Mouse (Mus musculus) midbrain, embryonic 14.5 days (tissue): ENCODE measurements around the gene Prph2. TPM values are rescaled to one million over a fixed set of nuclear protein-coding genes. Genes with fewer than 3 reads are reported as not detected.

ENCODE experiments used
- ATAC-seq: fragments of 200-750 bp; cut with Nextera tagmentation; 2 replicates; pipeline ENCODE4 v1.8.0; 2017; ENCODE audit warnings: moderate number of reproducible peaks, moderate library complexity; ENCODE audit not compliant: low FRiP score, low TSS enrichment
- DNase-seq: peaks from one replicate; pipeline ENCODE4 v3.0.0-alpha.2; 2015
- H3K27ac ChIP-seq: fragments of 300-500 bp; sonication (generic); replicated peaks from 2 replicates; pipeline ENCODE4 v1.5.1; 2014; ENCODE audit warnings: mild to moderate bottlenecking, low read depth, low read length, moderate library complexity
- H3K27me3 ChIP-seq: fragments of 300-500 bp; sonication (generic); 2 replicates; pipeline ENCODE4 v1.6.1; 2014; ENCODE audit warnings: low read length, control low read depth, mixed read lengths; ENCODE audit not compliant: control insufficient read depth, insufficient read depth
- H3K36me3 ChIP-seq: fragments of 300-500 bp; sonication (generic); 2 replicates; pipeline ENCODE4 v1.6.1; 2014; ENCODE audit warnings: low read length, control low read depth; ENCODE audit not compliant: control insufficient read depth, insufficient read depth
- H3K4me1 ChIP-seq: fragments of 300-500 bp; sonication (generic); 2 replicates; pipeline ENCODE4 v1.6.1; 2014; ENCODE audit warnings: mild to moderate bottlenecking, antibody characterized with exemption, low read length, control low read depth; ENCODE audit not compliant: control insufficient read depth, insufficient read depth
- H3K4me2 ChIP-seq: fragments of 300-500 bp; sonication (generic); 2 replicates; pipeline ENCODE4 v1.6.1; 2014; ENCODE audit warnings: mild to moderate bottlenecking, low read length, moderate library complexity
- H3K4me3 ChIP-seq: fragments of 300-500 bp; sonication (generic); replicated peaks from 2 replicates; pipeline ENCODE4 v1.5.1; 2014; ENCODE audit warnings: low read depth, low read length
- H3K9ac ChIP-seq: fragments of 300-500 bp; sonication (generic); replicated peaks from 2 replicates; pipeline ENCODE4 v1.6.1; 2014; ENCODE audit warnings: mild to moderate bottlenecking, low read length, moderate library complexity
- H3K9me3 ChIP-seq: fragments of 300-500 bp; sonication (generic); 2 replicates; pipeline ENCODE4 v1.6.1; 2016; ENCODE audit warnings: low read length, control low read depth, mixed read lengths; ENCODE audit not compliant: control insufficient read depth
- WGBS: fragments of 180-500 bp; shearing (Covaris S2); extraction: QIAGEN DNeasy Blood & Tissue Kit; methylation state at CpG from one replicate; pipeline ENCODE4 v1.1.7; 2014; 5-methylcytosine and 5-hydroxymethylcytosine counted together
- polyA plus RNA-seq: library from polyadenylated mRNA; unstranded; fragments of >200 nt; fragmentation: Nextera tagmentation; extraction: Ambion mirVana; gene quantifications from 2 replicates; pipeline ENCODE4 v1.2.1, GENCODE M21; 2014

The Prph2 gene
- polyA plus RNA-seq, 1 experiment from 2014 or later = not detected

GRCm38 (mm10) chr17:46962153-46962552 is 51.9 kb downstream of the Prph2 start:
- 85% methylated on average over 3 of the region's 3 CpGs for WGBS

DNA sequence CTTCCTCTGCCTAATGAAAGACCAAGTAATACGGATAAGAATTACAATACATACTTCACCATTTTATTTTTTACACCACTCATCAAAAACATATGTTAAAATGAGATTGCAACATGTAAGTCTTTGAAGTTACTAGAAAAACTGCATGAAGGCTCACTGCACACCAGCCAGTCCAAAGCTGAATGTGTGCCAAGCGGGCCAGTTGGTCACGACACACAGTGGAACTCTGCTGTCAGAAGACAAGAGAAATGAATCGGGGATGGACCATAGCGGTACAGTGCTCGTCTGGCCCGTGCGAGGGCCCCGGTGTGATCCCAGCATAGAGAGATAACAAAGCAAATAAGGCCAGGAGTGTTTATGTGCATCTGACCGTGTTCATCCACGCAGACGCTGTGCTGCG is 52.9 kb downstream of the Prph2 start:
- H3K9ac ChIP-seq = no peak overlapping the region
- no peak overlapping the region for H3K27ac ChIP-seq
- H3K4me2 ChIP-seq = no peak overlapping the region
- peaks cover 98% of the 10 kb centered on the region for H3K36me3 ChIP-seq
- no peak overlapping the region for H3K4me3 ChIP-seq
- H3K9me3 ChIP-seq = no peaks in the 10 kb centered on the region
- DNase-seq = no peak
- no peaks in the 10 kb centered on the region for H3K4me1 ChIP-seq
- no peaks in the 10 kb centered on the region for H3K27me3 ChIP-seq
- ATAC-seq = no peak
- WGBS = 93% methylated on average over 13 of the region's 13 CpGs

More at GRCm38 (mm10) chr17:46962153-46962552, 51.9 kb downstream of the Prph2 start:
- Histone ChIP-seq H3K4me3 (no peak overlapping the region), H3K36me3 (peaks cover 98% of the 10 kb centered on the region), H3K9me3 (no peaks in the 10 kb centered on the region), H3K4me2 (no peak overlapping the region), H3K27me3 (no peaks in the 10 kb centered on the region), H3K9ac (no peak overlapping the region), H3K4me1 (no peaks in the 10 kb centered on the region), H3K27ac (no peak overlapping the region)
- no peak for DNase-seq
- no peak for ATAC-seq

DNA sequence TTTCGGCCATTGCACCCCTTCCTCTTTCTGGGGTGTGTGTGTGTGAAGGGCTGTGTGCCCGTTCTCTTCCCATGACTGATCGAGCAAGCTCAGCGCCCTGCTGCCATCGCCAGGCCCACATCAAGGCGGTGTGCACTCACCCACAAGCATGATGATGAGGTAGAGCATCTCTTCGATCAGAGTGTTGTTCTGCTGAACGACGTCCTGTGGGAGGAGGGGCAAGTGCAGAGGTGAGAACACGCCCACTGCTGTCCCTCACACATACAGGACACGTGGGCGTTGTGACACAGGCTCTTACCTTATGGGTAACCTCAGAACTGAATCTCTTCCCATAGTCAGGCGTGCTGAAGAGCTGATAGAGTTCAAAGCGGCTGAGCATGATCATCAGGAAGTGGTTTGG is 56.6 kb downstream of the Prph2 start:
- Histone ChIP-seq H3K27ac (no peak overlapping the region), H3K4me1 (no peaks in the 10 kb centered on the region), H3K36me3 (peaks cover 100% of the 10 kb centered on the region), H3K4me2 (no peak overlapping the region), H3K27me3 (no peaks in the 10 kb centered on the region), H3K9ac (no peak overlapping the region), H3K9me3 (no peaks in the 10 kb centered on the region), H3K4me3 (no peak overlapping the region)
- DNase-seq (no peak), ATAC-seq (no peak)
- 93% methylated on average over 14 of the region's 14 CpGs for WGBS

DNA sequence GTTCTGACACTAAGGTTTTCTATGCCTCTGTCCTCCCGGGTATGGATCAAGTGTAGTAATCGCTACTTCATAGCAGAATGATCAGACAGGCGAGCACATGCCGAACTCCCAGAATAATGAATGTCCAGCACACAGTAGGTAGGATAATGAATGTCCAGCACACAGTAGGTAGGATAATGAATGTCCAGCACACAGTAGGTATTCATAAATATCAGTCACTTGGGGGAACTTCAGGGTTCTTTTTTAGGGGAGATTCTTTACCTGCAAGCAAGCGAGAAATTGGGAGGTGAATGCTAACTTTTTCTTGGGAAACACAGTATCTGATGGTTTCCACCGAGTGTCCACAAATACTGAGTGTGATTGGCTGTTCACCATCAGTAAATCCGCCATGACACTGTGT is 62.3 kb downstream of the Prph2 start:
- no peaks in the 10 kb centered on the region for H3K27me3 ChIP-seq
- WGBS = 97% methylated on average over 7 of the region's 7 CpGs
- H3K27ac ChIP-seq = no peak overlapping the region
- no peaks in the 10 kb centered on the region for H3K9me3 ChIP-seq
- peaks cover 96% of the 10 kb centered on the region for H3K36me3 ChIP-seq
- no peak for ATAC-seq
- no peak overlapping the region for H3K4me2 ChIP-seq
- no peaks in the 10 kb centered on the region for H3K4me1 ChIP-seq
- H3K9ac ChIP-seq = no peak overlapping the region
- no peak for DNase-seq
- no peak overlapping the region for H3K4me3 ChIP-seq

Other genes starting within 250 kb of the Prph2 start
- gene Rrp36, start 236.1 kb upstream of the Prph2 start, polyA plus RNA-seq = 35.3 and 40.5 TPM in 2 replicates
- 240 and 297 TPM in 2 replicates for gene Mea1, start 231.7 kb upstream of the Prph2 start, polyA plus RNA-seq
- gene Klhdc3, start 229.5 kb upstream of the Prph2 start, polyA plus RNA-seq = 141 and 150 TPM in 2 replicates
- gene Ppp2r5d, start 205.3 kb upstream of the Prph2 start, polyA plus RNA-seq = 68.3 and 81.4 TPM in 2 replicates
- 20.2 and 24.5 TPM in 2 replicates for gene Pex6, start 199.0 kb upstream of the Prph2 start, polyA plus RNA-seq
- gene Gnmt, start 181.3 kb upstream of the Prph2 start, polyA plus RNA-seq = 0.71 and 0.85 TPM in 2 replicates
- 57.3 and 59.5 TPM in 2 replicates for gene Cnpy3, start 158.2 kb upstream of the Prph2 start, polyA plus RNA-seq
- 0.22 TPM in 1 of 2 replicates, not detected in the other for gene Ptcra, start 146.7 kb upstream of the Prph2 start, polyA plus RNA-seq
- 56.7 and 64.7 TPM in 2 replicates for gene 2310039H08Rik, start 137.8 kb upstream of the Prph2 start, polyA plus RNA-seq
- gene Rpl7l1, start 127.8 kb upstream of the Prph2 start, polyA plus RNA-seq = 74.3 and 96.8 TPM in 2 replicates
- gene Bicral, start 52.0 kb upstream of the Prph2 start, polyA plus RNA-seq = 10.2 and 11.6 TPM in 2 replicates
- gene Tbcc, start 19.8 kb upstream of the Prph2 start, polyA plus RNA-seq = 62.8 and 67.6 TPM in 2 replicates
- gene Ubr2, start 100.1 kb downstream of the Prph2 start, polyA plus RNA-seq = 19.7 and 24.1 TPM in 2 replicates